ENCODE assay signal across 12 mouse cellular contexts in genomic region chr5:25383581-25383980, GRCm38 (mm10).
DNase-seq lines count a peak whose midpoint lies in the region; ATAC-seq and TF ChIP-seq lines count a peak whose summit lies in the region.
"Had no signal": no experiment of that assay in that cellular context is flagged by ENCODE, and none has a peak within 500 bp of the region (broad histone marks: within the 10 kb centered on the region; RNA-seq: fewer than 3 reads in every experiment).

No protein-coding gene starts in this region.

- H3K4me1 ChIP-seq in forebrain, embryonic 14.5 days (ENCODE audit: control insufficient read depth, insufficient read depth, low read length): no peaks in the 10 kb centered on the region
- H3K4me1 ChIP-seq in forebrain, embryonic 15.5 days: no peaks in the 10 kb centered on the region
- H3K4me1 ChIP-seq: midbrain, embryonic 13.5 days had no signal

- no peak for ATAC-seq in forebrain, embryonic 14.5 days
- ATAC-seq in forebrain, embryonic 15.5 days (replicated peaks): no peak
- ATAC-seq in CD4-positive, CD25-positive, alpha-beta regulatory T cell, adult 4 months: no peak
- ATAC-seq: forebrain, postnatal 0 days; midbrain, embryonic 13.5 days had no signal

- no peak for TF ChIP-seq CTCF in layer of hippocampus, adult 2 months (conservative IDR thresholded peaks at IDR 0.05)

- no peak overlapping the region for H3K27ac ChIP-seq in forebrain, embryonic 14.5 days (ENCODE audit: low read depth, low read length)
- no peak overlapping the region for H3K27ac ChIP-seq in forebrain, embryonic 15.5 days (replicated peaks)
- H3K27ac ChIP-seq in layer of hippocampus, adult 2 months: peak overlapping the region; percentile 23; the same call in 1 of the 2 replicates
- H3K27ac ChIP-seq: kidney, postnatal 0 days; midbrain, embryonic 13.5 days had no signal

- 76% methylated on average over 11 of the region's 11 CpGs for WGBS in forebrain, embryonic 14.5 days
- 74% methylated on average over 11 of the region's 11 CpGs for WGBS in forebrain, embryonic 15.5 days

- H3K36me3 ChIP-seq in forebrain, embryonic 14.5 days (ENCODE audit: control insufficient read depth, insufficient read depth, low read length): peaks cover 15% of the 10 kb centered on the region; the same call in 1 of the 2 replicates
- 0 out of 2 replicates have a peak, but pooled peaks cover 2% of the 10 kb centered on the region for H3K36me3 ChIP-seq in forebrain, embryonic 15.5 days

- H3K27me3 ChIP-seq in forebrain, embryonic 14.5 days (replicated peaks; ENCODE audit: control insufficient read depth, insufficient read depth, low read length): no peaks in the 10 kb centered on the region
- H3K27me3 ChIP-seq in forebrain, embryonic 15.5 days: no peaks in the 10 kb centered on the region
- H3K27me3 ChIP-seq: midbrain, embryonic 13.5 days had no signal

- no peak overlapping the region for H3K4me2 ChIP-seq in forebrain, embryonic 14.5 days (ENCODE audit: low read length)
- H3K4me2 ChIP-seq in forebrain, embryonic 15.5 days (replicated peaks): no peak overlapping the region
- H3K4me2 ChIP-seq: midbrain, embryonic 13.5 days had no signal

- H3K9ac ChIP-seq in forebrain, embryonic 14.5 days (ENCODE audit: low read length): no peak overlapping the region
- no peak overlapping the region for H3K9ac ChIP-seq in forebrain, embryonic 15.5 days (replicated peaks)
- H3K9ac ChIP-seq: forebrain, postnatal 0 days; midbrain, embryonic 13.5 days had no signal

- no peak overlapping the region for H3K4me3 ChIP-seq in forebrain, embryonic 14.5 days (ENCODE audit: low read depth, low read length)
- no peak overlapping the region for H3K4me3 ChIP-seq in forebrain, embryonic 15.5 days
- no peak overlapping the region for H3K4me3 ChIP-seq in layer of hippocampus, adult 2 months
- H3K4me3 ChIP-seq: midbrain, embryonic 13.5 days had no signal

- no peaks in the 10 kb centered on the region for H3K9me3 ChIP-seq in forebrain, embryonic 14.5 days (replicated peaks; ENCODE audit: control insufficient read depth, low read length)
- H3K9me3 ChIP-seq in forebrain, embryonic 15.5 days: no peaks in the 10 kb centered on the region
- H3K9me3 ChIP-seq: midbrain, embryonic 13.5 days had no signal

- peak; percentile 13 for DNase-seq in forebrain, embryonic 14.5 days (ENCODE audit: low spot score)
- no peak for DNase-seq in layer of hippocampus, adult 2 months (ENCODE audit: low spot score in 2 of 2)
- DNase-seq in layer of hippocampus, postnatal 36 days: no peak
- peak; percentile 13 for DNase-seq in right cerebral cortex, postnatal 4 days
- no peak for DNase-seq in right cerebral cortex, adult 18-20 months
- DNase-seq in urinary bladder, postnatal 4 days (ENCODE audit: low spot score in 2 of 2): no peak
- DNase-seq: forebrain, postnatal 0 days; thymus, postnatal 14 days had no signal

Comparison
In these comparisons a context has a peak if more than half of its experiments do, and no peak if none do; other contexts are left out.
1. DNase-seq: peak in forebrain, embryonic 14.5 days (single experiment) and right cerebral cortex, postnatal 4 days (single experiment); none in layer of hippocampus, adult 2 months (0 of 2), layer of hippocampus, postnatal 36 days (0 of 2), right cerebral cortex, adult 18-20 months (single experiment) and urinary bladder, postnatal 4 days (0 of 2).